Mouse (Mus musculus) liver, adult 2 months (tissue): ENCODE data around the gene Tmem63c.

Experiments used
- CTCF ChIP-seq: fragments of 200-500 bp; IDR thresholded peaks from 2 replicates; pipeline ENCODE4 v1.5.1; 2011; ENCODE audit warnings: low read depth, low read length, control low read depth
- POLR2A ChIP-seq: fragments of 200-500 bp; IDR thresholded peaks from 2 replicates; pipeline ENCODE4 v1.6.1; 2011; ENCODE audit warnings: low read length, control low read depth; ENCODE audit not compliant: insufficient read depth; ENCODE audit errors: extremely low read depth

DNA sequence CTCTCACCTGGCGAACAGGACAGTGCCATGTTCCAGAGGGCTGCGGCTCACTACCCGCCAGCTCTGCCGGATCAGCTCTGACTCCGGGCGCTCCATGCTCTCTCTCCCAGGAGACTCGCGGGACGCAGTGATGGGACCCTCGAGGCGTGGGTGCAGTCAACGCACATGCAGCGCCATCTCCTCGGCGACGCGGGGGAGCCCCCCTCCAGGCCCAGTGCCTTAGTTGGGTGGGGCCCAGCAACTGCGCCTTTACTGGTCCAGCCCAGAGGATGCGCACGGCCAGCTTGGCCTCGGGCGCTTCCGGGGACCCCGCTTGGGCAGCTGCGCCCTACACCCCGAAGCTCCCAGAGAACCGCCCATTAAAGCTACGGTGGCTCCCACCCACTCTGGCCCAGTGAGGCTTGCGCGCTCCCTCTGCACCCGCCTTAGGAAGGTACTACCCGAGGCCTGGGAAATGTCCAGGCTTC lies 81.1 kb downstream of the Tmem63c start, which contains the start of gene Ngb:
- TF ChIP-seq POLR2A = no peak
- no peak for TF ChIP-seq CTCF
